Mouse (Mus musculus): ENCODE measurements around the gene Terf2ip. TPM values are rescaled to one million over a fixed set of nuclear protein-coding genes. Genes with fewer than 3 reads are reported as not detected.

The Terf2ip gene
- total RNA-seq, 2 experiments from 2014 or later = 9.9 TPM

- intact Hi-C loops (cut with DNase I) = no loop called here
- DNase-seq (ENCODE audit: low spot score) = no peak
Measured at GRCm38 (mm10) chr8:112005601-112006000, 5.6 kb upstream of the Terf2ip start.

- DNase-seq (ENCODE audit: low spot score) = no peak
- intact Hi-C loops (cut with DNase I) = no loop called here
Measured at GRCm38 (mm10) chr8:112007669-112008068, 3.5 kb upstream of the Terf2ip start.

- DNase-seq (ENCODE audit: low spot score) = no peak
- intact Hi-C loops (cut with DNase I) = no loop called here
Measured at GRCm38 (mm10) chr8:112009558-112009957, 1.6 kb upstream of the Terf2ip start.

GRCm38 (mm10) chr8:112011816-112012242 lies 631 bp downstream of the Terf2ip start:
- intact Hi-C loops (cut with DNase I) = no loop called here
- DNase-seq (ENCODE audit: low spot score) = no peak

GRCm38 (mm10) chr8:112014936-112015335 lies 3.7 kb downstream of the Terf2ip start, which contains the start of gene Gm6793:
TSS of gene Gm6793 (minus strand) at chr8:112015036.
- intact Hi-C loops (cut with DNase I) = no loop called here
- DNase-seq (ENCODE audit: low spot score) = no peak

GRCm38 (mm10) chr8:112029455-112029854 lies 18.3 kb downstream of the Terf2ip start:
- DNase-seq (ENCODE audit: low spot score) = no peak
- intact Hi-C loops (cut with DNase I) = no loop called here

GRCm38 (mm10) chr8:112030663-112031062 lies 19.5 kb downstream of the Terf2ip start:
- intact Hi-C loops (cut with DNase I) = loop anchor here (5.0 kb wide), 1 partner anchor 148 kb away; no protein-coding TSS in a partner anchor
- DNase-seq (ENCODE audit: low spot score) = no peak

GRCm38 (mm10) chr8:112033071-112033470 lies 21.9 kb downstream of the Terf2ip start:
- intact Hi-C loops (cut with DNase I) = loop anchor here (5.0 kb wide), 1 partner anchor 151 kb away; no protein-coding TSS in a partner anchor
- DNase-seq (ENCODE audit: low spot score) = no peak

GRCm38 (mm10) chr8:112034603-112035002 lies 23.4 kb downstream of the Terf2ip start:
- intact Hi-C loops (cut with DNase I) = loop anchor here (5.0 kb wide), 1 partner anchor 152 kb away; no protein-coding TSS in a partner anchor
- DNase-seq (ENCODE audit: low spot score) = no peak

GRCm38 (mm10) chr8:112037521-112037920 lies 26.3 kb downstream of the Terf2ip start:
- DNase-seq (ENCODE audit: low spot score) = no peak
- intact Hi-C loops (cut with DNase I) = no loop called here

- intact Hi-C loops (cut with DNase I) = loop anchor here (5.0 kb wide), 2 partner anchors 927 to 1587 kb away; no protein-coding TSS in a partner anchor
- no peak for DNase-seq (ENCODE audit: low spot score)
Measured at GRCm38 (mm10) chr8:112045182-112045581, 34.0 kb downstream of the Terf2ip start.

- DNase-seq (ENCODE audit: low spot score) = peak; percentile 17
- intact Hi-C loops (cut with DNase I) = loop anchor here (5.0 kb wide), 2 partner anchors 926 to 1586 kb away; no protein-coding TSS in a partner anchor
Measured at GRCm38 (mm10) chr8:112045896-112046295, 34.7 kb downstream of the Terf2ip start.

- intact Hi-C loops (cut with DNase I) = loop anchor here (5.0 kb wide), 2 partner anchors 924 to 1584 kb away; no protein-coding TSS in a partner anchor
- DNase-seq (ENCODE audit: low spot score) = no peak
Measured at GRCm38 (mm10) chr8:112048293-112048692, 37.1 kb downstream of the Terf2ip start.

GRCm38 (mm10) chr8:112049984-112050383 lies 38.8 kb downstream of the Terf2ip start:
- intact Hi-C loops (cut with DNase I) = loop anchor here (5.0 kb wide), 2 partner anchors 922 to 1582 kb away; no protein-coding TSS in a partner anchor
- no peak for DNase-seq (ENCODE audit: low spot score)

GRCm38 (mm10) chr8:112051537-112051936 lies 40.3 kb downstream of the Terf2ip start:
- intact Hi-C loops (cut with DNase I) = no loop called here
- DNase-seq (ENCODE audit: low spot score) = no peak

GRCm38 (mm10) chr8:112054456-112054855 lies 43.3 kb downstream of the Terf2ip start:
- no peak for DNase-seq (ENCODE audit: low spot score)
- intact Hi-C loops (cut with DNase I) = no loop called here

GRCm38 (mm10) chr8:112061372-112061771 lies 50.2 kb downstream of the Terf2ip start:
- intact Hi-C loops (cut with DNase I) = loop anchor here (2.0 to 5.0 kb wide), 2 partner anchors 911 to 1571 kb away; no protein-coding TSS in a partner anchor
- no peak for DNase-seq (ENCODE audit: low spot score)

Other genes with a start within 250 kb of the Terf2ip start
- 10 to 100 TPM; 30.9 to 35.7 TPM for gene Cfdp1, start 157.1 kb upstream of the Terf2ip start, total RNA-seq (2021)
- 1 to 10 TPM; 2.9 to 3.1 TPM for gene Tmem170, start 134.6 kb upstream of the Terf2ip start, total RNA-seq (2021)
- gene Chst5, start 101.0 kb upstream of the Terf2ip start, total RNA-seq (2021) = not detected
- gene Tmem231, start 77.5 kb upstream of the Terf2ip start, total RNA-seq (2021) = 1 to 10 TPM; 1.5 to 2.1 TPM
- 100 to 1,000 TPM; 123 to 129 TPM for gene Gabarapl2, start 70.7 kb upstream of the Terf2ip start, total RNA-seq (2021)
- 1 to 10 TPM; 1.5 to 2.4 TPM for gene Adat1, start 19.1 kb upstream of the Terf2ip start, total RNA-seq (2021)
- gene Kars, start 75 bp upstream of the Terf2ip start, total RNA-seq (2021) = 10 to 100 TPM; 92.7 to 92.8 TPM
- not detected for gene Gm6793, start 3.6 kb downstream of the Terf2ip start, total RNA-seq (2021)